Mouse (Mus musculus): ENCODE measurements around the gene Cldn10. TPM values are rescaled to one million over a fixed set of nuclear protein-coding genes. Genes with fewer than 3 reads are reported as not detected.
A peak's percentile ranks its signal among the peaks of the same experiment; 100 is the strongest.

Gene Cldn10
- polyA plus RNA-seq, 1 experiment = 0.89 TPM

DNA sequence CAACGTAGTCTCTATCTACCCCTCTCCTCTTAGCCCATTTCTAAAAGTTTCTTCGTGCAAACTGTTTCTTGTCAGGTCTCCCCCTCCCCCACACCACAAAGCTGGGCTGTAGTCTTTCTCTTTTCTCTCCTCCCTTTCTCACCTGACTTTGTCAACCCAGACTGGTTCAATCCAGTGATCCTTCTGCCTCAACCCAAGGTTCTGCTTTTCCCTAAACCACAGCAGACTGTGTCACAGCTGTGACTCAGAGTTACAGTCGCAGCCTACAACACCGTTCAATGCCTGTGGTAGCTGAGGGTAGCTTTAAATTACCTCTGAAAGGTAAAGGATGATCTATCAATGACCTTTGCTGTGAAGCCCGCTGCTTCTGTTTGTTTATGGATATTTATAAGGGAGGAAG is 21.3 kb upstream of the Cldn10 start:
- Histone ChIP-seq H3K4me3 (ENCODE audit: control insufficient read depth, insufficient read depth, low read length) (no peak overlapping the region), H3K27ac (ENCODE audit: control insufficient read depth, insufficient read depth, low read length) (no peak overlapping the region), H3K36me3 (ENCODE audit: control insufficient read depth, insufficient read depth, low read length) (no peaks in the 10 kb centered on the region)

GRCm38 (mm10) chr14:118767673-118768353 is 19.9 kb upstream of the Cldn10 start:
- no peak for TF ChIP-seq POLR2A (IDR thresholded peaks at IDR 0.05; ENCODE audit: control insufficient read depth, extremely low read depth, insufficient read depth, low read length, poor library complexity)
- peak; percentile 87; the same call in 1 of the 2 replicates for TF ChIP-seq CTCF (IDR thresholded peaks at IDR 0.05; ENCODE audit: borderline replicate concordance, control insufficient read depth, extremely low read depth, insufficient read depth, low read length, poor library complexity)
- H3K27me3 ChIP-seq (ENCODE audit: control insufficient read depth, insufficient read depth, low read length) = no peaks in the 10 kb centered on the region
- no peak overlapping the region for H3K4me3 ChIP-seq (ENCODE audit: control insufficient read depth, insufficient read depth, low read length)
- peak; percentile 81 for DNase-seq
- H3K27ac ChIP-seq (ENCODE audit: control insufficient read depth, insufficient read depth, low read length) = no peak overlapping the region
- H3K36me3 ChIP-seq (ENCODE audit: control insufficient read depth, insufficient read depth, low read length) = no peaks in the 10 kb centered on the region
- WGBS = 37% methylated on average over 14 of the region's 14 CpGs
- 0 out of 2 replicates have a peak, but pooled peaks cover 2% of the 10 kb centered on the region for H3K4me1 ChIP-seq (replicated peaks; ENCODE audit: control insufficient read depth, insufficient read depth, low read length)

More for the DNA sequence above, 21.3 kb upstream of the Cldn10 start:
- TF ChIP-seq POLR2A (IDR thresholded peaks at IDR 0.05; ENCODE audit: control insufficient read depth, extremely low read depth, insufficient read depth, low read length, poor library complexity) = no peak
- TF ChIP-seq CTCF (IDR thresholded peaks at IDR 0.05; ENCODE audit: borderline replicate concordance, control insufficient read depth, extremely low read depth, insufficient read depth, low read length, poor library complexity) = no peak
- H3K4me1 ChIP-seq (replicated peaks; ENCODE audit: control insufficient read depth, insufficient read depth, low read length) = 0 out of 2 replicates have a peak, but pooled peaks cover 2% of the 10 kb centered on the region
- H3K27me3 ChIP-seq (ENCODE audit: control insufficient read depth, insufficient read depth, low read length) = no peaks in the 10 kb centered on the region
- 85% methylated on average over 5 of the region's 5 CpGs for WGBS
- no peak for DNase-seq

DNA sequence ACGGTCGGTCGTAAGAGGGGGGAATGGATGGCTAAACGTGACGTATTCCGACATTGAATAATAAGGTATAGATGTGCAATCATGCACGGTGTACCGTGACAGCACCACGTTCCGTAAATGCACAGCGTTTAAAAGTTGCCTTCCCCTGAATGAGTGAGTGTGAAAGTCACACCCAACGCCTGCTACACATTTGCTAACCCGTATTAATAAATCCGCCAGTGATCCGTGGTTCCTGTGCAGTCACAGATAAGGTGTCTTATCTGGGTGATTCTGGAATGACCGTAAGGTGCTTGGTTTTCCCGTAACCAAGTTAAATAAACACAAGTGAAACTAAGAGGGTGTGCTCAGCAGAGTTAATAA is 19.4 kb upstream of the Cldn10 start:
- TF ChIP-seq CTCF (IDR thresholded peaks at IDR 0.05; ENCODE audit: borderline replicate concordance, control insufficient read depth, extremely low read depth, insufficient read depth, low read length, poor library complexity) (no peak), POLR2A (IDR thresholded peaks at IDR 0.05; ENCODE audit: control insufficient read depth, extremely low read depth, insufficient read depth, low read length, poor library complexity) (no peak)
- Histone ChIP-seq H3K36me3 (ENCODE audit: control insufficient read depth, insufficient read depth, low read length) (no peaks in the 10 kb centered on the region), H3K27me3 (ENCODE audit: control insufficient read depth, insufficient read depth, low read length) (no peaks in the 10 kb centered on the region), H3K4me1 (replicated peaks; ENCODE audit: control insufficient read depth, insufficient read depth, low read length) (0 out of 2 replicates have a peak, but pooled peaks cover 2% of the 10 kb centered on the region), H3K27ac (ENCODE audit: control insufficient read depth, insufficient read depth, low read length) (no peak overlapping the region), H3K4me3 (ENCODE audit: control insufficient read depth, insufficient read depth, low read length) (no peak overlapping the region)
- DNase-seq = no peak
- WGBS = 60% methylated on average over 17 of the region's 17 CpGs

- Histone ChIP-seq H3K4me3 (ENCODE audit: control insufficient read depth, insufficient read depth, low read length) (no peak overlapping the region), H3K27me3 (ENCODE audit: control insufficient read depth, insufficient read depth, low read length) (no peaks in the 10 kb centered on the region), H3K36me3 (ENCODE audit: control insufficient read depth, insufficient read depth, low read length) (no peaks in the 10 kb centered on the region), H3K4me1 (replicated peaks; ENCODE audit: control insufficient read depth, insufficient read depth, low read length) (peaks cover 20% of the 10 kb centered on the region), H3K27ac (ENCODE audit: control insufficient read depth, insufficient read depth, low read length) (no peak overlapping the region)
- TF ChIP-seq POLR2A (IDR thresholded peaks at IDR 0.05; ENCODE audit: control insufficient read depth, extremely low read depth, insufficient read depth, low read length, poor library complexity) = no peak
- TF ChIP-seq CTCF (IDR thresholded peaks at IDR 0.05; ENCODE audit: borderline replicate concordance, control insufficient read depth, extremely low read depth, insufficient read depth, low read length, poor library complexity) = no peak
- WGBS = 97% methylated on average over 3 of the region's 3 CpGs
- DNase-seq = no peak
Measured at GRCm38 (mm10) chr14:118773668-118774067, 14.0 kb upstream of the Cldn10 start.

DNA sequence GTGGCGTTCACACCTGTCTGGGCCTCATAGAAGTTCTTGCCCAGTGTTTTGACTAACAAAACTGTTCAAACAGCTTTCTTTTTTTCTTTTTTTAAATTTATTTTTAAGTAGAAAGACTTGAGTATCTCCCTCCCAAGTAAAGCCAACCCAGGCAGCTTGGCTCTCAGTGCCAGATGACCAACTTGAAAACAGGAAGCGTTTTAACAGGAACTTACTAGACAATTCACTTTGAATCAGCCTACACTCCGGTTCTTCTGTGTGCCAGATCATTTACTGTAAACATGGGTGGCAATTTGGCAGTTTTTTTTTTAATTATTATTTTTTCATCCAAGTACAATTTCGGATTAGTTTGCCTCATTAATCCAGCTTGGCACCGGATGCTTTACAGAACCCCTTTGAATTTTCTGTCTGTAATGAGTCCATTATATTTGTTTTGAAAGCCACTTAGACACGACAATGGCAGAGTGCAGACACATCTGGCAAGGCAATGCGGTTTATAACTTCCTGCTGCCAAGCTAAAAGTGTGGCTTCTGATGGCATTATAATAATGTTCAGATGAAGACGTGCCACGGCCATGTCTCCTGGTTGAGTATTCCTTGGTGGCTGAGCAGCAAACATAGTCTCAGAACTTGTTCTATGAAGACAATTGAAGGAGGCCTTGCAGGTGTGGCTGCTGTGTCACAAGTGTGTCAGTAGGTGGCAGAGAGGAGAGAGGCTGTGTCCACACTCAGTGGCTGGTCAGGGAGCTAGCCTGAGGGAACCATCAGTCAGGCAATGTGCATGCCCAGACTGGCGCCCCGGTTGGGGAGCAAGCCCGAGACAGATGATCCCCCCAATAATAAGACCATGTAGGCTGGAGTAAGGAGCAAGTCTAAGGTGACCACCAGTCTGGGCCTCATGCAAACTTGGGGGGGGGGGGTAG is 12.9 kb upstream of the Cldn10 start:
- H3K36me3 ChIP-seq (ENCODE audit: control insufficient read depth, insufficient read depth, low read length) = no peaks in the 10 kb centered on the region
- no peaks in the 10 kb centered on the region for H3K27me3 ChIP-seq (ENCODE audit: control insufficient read depth, insufficient read depth, low read length)
- TF ChIP-seq POLR2A (IDR thresholded peaks at IDR 0.05; ENCODE audit: control insufficient read depth, extremely low read depth, insufficient read depth, low read length, poor library complexity) = no peak
- peak; percentile 56; the same call in 1 of the 2 replicates for TF ChIP-seq CTCF (IDR thresholded peaks at IDR 0.05; ENCODE audit: borderline replicate concordance, control insufficient read depth, extremely low read depth, insufficient read depth, low read length, poor library complexity)
- 36% methylated on average over 12 of the region's 12 CpGs for WGBS
- DNase-seq = peak; percentile 64
- no peak overlapping the region for H3K4me3 ChIP-seq (ENCODE audit: control insufficient read depth, insufficient read depth, low read length)
- H3K4me1 ChIP-seq (replicated peaks; ENCODE audit: control insufficient read depth, insufficient read depth, low read length) = peaks cover 22% of the 10 kb centered on the region
- peak overlapping the region; percentile 38; the same call in 1 of the 2 replicates for H3K27ac ChIP-seq (ENCODE audit: control insufficient read depth, insufficient read depth, low read length)

DNA sequence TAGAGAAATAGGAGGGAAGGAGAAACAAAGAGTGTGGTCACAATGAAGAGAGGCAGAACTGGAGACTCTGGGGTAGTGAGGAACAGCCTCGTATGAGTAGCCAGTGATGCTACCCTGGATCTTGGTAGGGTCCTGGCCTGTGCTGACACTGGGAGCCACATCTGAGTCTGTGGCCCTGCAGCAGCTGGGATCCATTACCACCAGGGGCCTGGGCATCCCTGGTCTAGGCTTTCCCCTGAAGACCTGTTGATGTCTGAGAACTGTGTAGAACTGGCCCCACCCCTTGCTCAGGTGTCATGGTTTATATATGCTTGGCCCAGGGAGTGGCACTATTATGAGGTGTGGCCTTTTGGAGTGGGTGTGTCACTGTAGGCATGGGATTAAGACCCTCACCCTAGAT is 12.2 kb upstream of the Cldn10 start:
- 89% methylated on average over 1 of the region's 1 CpGs for WGBS
- Histone ChIP-seq H3K36me3 (ENCODE audit: control insufficient read depth, insufficient read depth, low read length) (no peaks in the 10 kb centered on the region), H3K27ac (ENCODE audit: control insufficient read depth, insufficient read depth, low read length) (no peak overlapping the region), H3K27me3 (ENCODE audit: control insufficient read depth, insufficient read depth, low read length) (no peaks in the 10 kb centered on the region), H3K4me3 (ENCODE audit: control insufficient read depth, insufficient read depth, low read length) (no peak overlapping the region), H3K4me1 (replicated peaks; ENCODE audit: control insufficient read depth, insufficient read depth, low read length) (peaks cover 22% of the 10 kb centered on the region)
- no peak for TF ChIP-seq CTCF (IDR thresholded peaks at IDR 0.05; ENCODE audit: borderline replicate concordance, control insufficient read depth, extremely low read depth, insufficient read depth, low read length, poor library complexity)
- no peak for TF ChIP-seq POLR2A (IDR thresholded peaks at IDR 0.05; ENCODE audit: control insufficient read depth, extremely low read depth, insufficient read depth, low read length, poor library complexity)
- DNase-seq = no peak
